Comparison of ENCODE assay signal across 25 mouse cellular contexts in the genomic region with DNA sequence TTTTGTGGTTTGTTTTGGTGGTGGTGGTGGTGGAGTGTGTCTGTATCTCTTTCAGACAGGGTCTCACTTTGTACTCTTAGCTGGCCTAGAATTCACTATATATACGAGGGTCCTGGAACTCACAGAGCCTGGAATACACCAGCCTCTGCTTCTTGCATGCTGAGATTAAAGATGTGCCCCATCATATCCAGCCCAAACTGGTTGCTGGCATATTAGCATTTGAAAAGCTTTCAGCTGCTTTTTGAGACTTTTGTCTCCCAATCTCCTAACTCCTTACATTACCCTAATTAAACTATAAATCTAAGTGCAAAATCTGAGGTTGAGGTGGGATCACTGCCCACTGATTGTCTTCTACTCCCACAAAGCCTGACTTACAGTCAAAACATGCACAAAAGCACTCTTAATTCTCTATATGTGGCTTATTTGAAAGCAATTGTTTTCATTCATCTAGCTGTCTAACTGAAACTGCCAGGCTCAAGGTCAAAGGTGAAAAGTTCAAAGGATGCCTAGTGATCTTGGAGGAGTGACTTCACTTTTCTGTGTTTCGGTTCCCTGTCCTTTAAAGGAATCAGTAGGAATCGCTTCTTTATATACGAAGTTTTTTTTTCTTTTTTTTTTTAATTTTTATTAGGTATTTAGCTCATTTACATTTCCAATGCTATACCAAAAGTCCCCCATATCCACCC. TPM values are rescaled to one million over a fixed set of nuclear protein-coding genes. Genes with fewer than 3 reads are reported as not detected.
DNase-seq lines count a peak whose midpoint lies in the region; ATAC-seq and TF ChIP-seq lines count a peak whose summit lies in the region.
"Had no signal": no experiment of that assay in that cellular context is flagged by ENCODE, and none has a peak within 500 bp of the region (broad histone marks: within the 10 kb centered on the region; RNA-seq: fewer than 3 reads in every experiment).

No protein-coding gene starts in this region.

- H3K36me3 ChIP-seq in heart, adult 2 months (ENCODE audit: control insufficient read depth, insufficient read depth, low read length): no peaks in the 10 kb centered on the region
- H3K36me3 ChIP-seq in midbrain, embryonic 10.5 days: no peaks in the 10 kb centered on the region
- H3K36me3 ChIP-seq in midbrain, embryonic 13.5 days: no peaks in the 10 kb centered on the region
- H3K36me3 ChIP-seq: embryonic facial prominence, embryonic 13.5 days; liver, embryonic 13.5 days; midbrain, embryonic 12.5 days; neural tube, embryonic 13.5 days had no signal

- H3K9me3 ChIP-seq in midbrain, embryonic 10.5 days (replicated peaks): no peaks in the 10 kb centered on the region
- no peaks in the 10 kb centered on the region for H3K9me3 ChIP-seq in midbrain, embryonic 13.5 days
- H3K9me3 ChIP-seq: embryonic facial prominence, embryonic 13.5 days; liver, embryonic 13.5 days; midbrain, embryonic 12.5 days; neural tube, embryonic 13.5 days had no signal

- TF ChIP-seq CTCF in heart, adult 2 months (IDR thresholded peaks at IDR 0.05): no peak

- no peak for TF ChIP-seq POLR2A in heart, adult 2 months (IDR thresholded peaks at IDR 0.05; ENCODE audit: insufficient read depth, low read depth, low read length)

- 81% methylated on average over 4 of the region's 4 CpGs for WGBS in heart, adult 2 months
- WGBS in midbrain, embryonic 10.5 days: 54% methylated on average over 4 of the region's 4 CpGs
- WGBS in midbrain, embryonic 13.5 days: 34% methylated on average over 4 of the region's 4 CpGs

- TF ChIP-seq EP300 in heart, adult 2 months (IDR thresholded peaks at IDR 0.05; ENCODE audit: insufficient read depth, low read depth, low read length): no peak

- H3K4me1 ChIP-seq in heart, adult 2 months (ENCODE audit: control insufficient read depth, insufficient read depth, low read length): no peaks in the 10 kb centered on the region
- H3K4me1 ChIP-seq in midbrain, embryonic 10.5 days: peaks cover 22% of the 10 kb centered on the region
- H3K4me1 ChIP-seq in midbrain, embryonic 13.5 days (replicated peaks): peaks cover 7% of the 10 kb centered on the region; the same call in 1 of the 2 replicates
- H3K4me1 ChIP-seq: embryonic facial prominence, embryonic 13.5 days had no signal

- H3K79me2 ChIP-seq in heart, adult 2 months (replicated peaks; ENCODE audit: control insufficient read depth, insufficient read depth, low read length): no peaks in the 10 kb centered on the region

- DNase-seq in heart, adult 11 months: peak; percentile 59
- DNase-seq in heart, adult 2 months: no peak
- DNase-seq in midbrain, embryonic 10.5 days (ENCODE audit: low spot score): no peak
- DNase-seq in R1 (ENCODE audit: low read depth, low spot score): peak; percentile 77
- no peak for DNase-seq in MN1 (ENCODE audit: low spot score)
- DNase-seq: adrenal gland, postnatal 14 days; cerebellum, adult 2 months; cerebellum, postnatal 14 days; gastrocnemius, postnatal 10 days; heart, postnatal 36 days; kidney, adult 18-20 months; kidney, postnatal 4 days; liver, embryonic 13.5 days; lung, adult 2 months; lung, postnatal 14 days; thymus, adult 2 months; thymus, postnatal 36 days had no signal

- no peak overlapping the region for H3K4me2 ChIP-seq in midbrain, embryonic 13.5 days (replicated peaks)
- H3K4me2 ChIP-seq: embryonic facial prominence, embryonic 13.5 days; heart, embryonic 11.5 days; liver, embryonic 13.5 days; midbrain, embryonic 12.5 days; neural tube, embryonic 13.5 days had no signal

- no peak overlapping the region for H3K4me3 ChIP-seq in heart, adult 2 months
- H3K4me3 ChIP-seq in midbrain, embryonic 10.5 days: no peak overlapping the region
- no peak overlapping the region for H3K4me3 ChIP-seq in midbrain, embryonic 13.5 days (replicated peaks)
- H3K4me3 ChIP-seq: embryonic facial prominence, embryonic 13.5 days; liver, embryonic 13.5 days; midbrain, embryonic 12.5 days; neural tube, embryonic 13.5 days had no signal

- H3K9ac ChIP-seq in heart, adult 2 months (ENCODE audit: low read depth, low read length): no peak overlapping the region
- no peak overlapping the region for H3K9ac ChIP-seq in midbrain, embryonic 13.5 days (replicated peaks)
- H3K9ac ChIP-seq: embryonic facial prominence, embryonic 13.5 days; liver, embryonic 13.5 days; midbrain, embryonic 12.5 days; neural tube, embryonic 13.5 days had no signal

- no peak for ATAC-seq in midbrain, embryonic 13.5 days
- ATAC-seq in megakaryocyte, adult 5-6 weeks (ENCODE audit: poor library complexity, severe bottlenecking): peak; percentile 86
- ATAC-seq in granulocyte monocyte progenitor cell, adult 5-6 weeks (replicated peaks; ENCODE audit: poor library complexity, severe bottlenecking): no peak
- ATAC-seq: hindbrain, embryonic 16.5 days had no signal

- intact Hi-C loops in heart, adult 2 months (cut with DNase I): loop anchor here (10.0 kb wide), 1 partner anchor 110 kb away; no protein-coding TSS in a partner anchor

- H3K27ac ChIP-seq in heart, adult 2 months: no peak overlapping the region
- peak overlapping the region; percentile 68 for H3K27ac ChIP-seq in midbrain, embryonic 10.5 days (replicated peaks)
- H3K27ac ChIP-seq in midbrain, embryonic 13.5 days: no peak overlapping the region
- H3K27ac ChIP-seq: embryonic facial prominence, embryonic 13.5 days; liver, embryonic 13.5 days; midbrain, embryonic 12.5 days; neural tube, embryonic 13.5 days had no signal

- H3K27me3 ChIP-seq in heart, adult 2 months (ENCODE audit: control insufficient read depth, insufficient read depth, low read length): no peaks in the 10 kb centered on the region
- H3K27me3 ChIP-seq in midbrain, embryonic 10.5 days (ENCODE audit: low read depth, poor library complexity, severe bottlenecking): no peaks in the 10 kb centered on the region
- no peaks in the 10 kb centered on the region for H3K27me3 ChIP-seq in midbrain, embryonic 13.5 days
- H3K27me3 ChIP-seq: neural tube, embryonic 13.5 days had no signal

RNA-seq across cellular contexts. Expression of gene Sepsecs, which starts 5.0 kb away (rescaled TPM):
- total RNA-seq in heart, adult 2 months (2021): 1 to 10 TPM; 5.2 to 6.1 TPM
- polyA plus RNA-seq in heart, adult 2 months (2012; rRNA removed): 3.0 and 5.6 TPM in 2 replicates
- 8.6 and 9.4 TPM in 2 replicates for polyA plus RNA-seq in midbrain, embryonic 10.5 days (2016; fragmentation: Nextera tagmentation; extraction: Ambion mirVana)
- polyA plus RNA-seq in midbrain, embryonic 13.5 days (2015; fragmentation: Nextera tagmentation; extraction: Ambion mirVana): 8.0 and 8.3 TPM in 2 replicates
- total RNA-seq in megakaryocyte, adult 5-6 weeks (2015): 5.2 and 8.5 TPM in 2 replicates
- 9.2 and 9.3 TPM in 2 replicates for total RNA-seq in megakaryocyte, adult 5-6 weeks (2017)
- 11.6 and 21.4 TPM in 2 replicates for total RNA-seq in granulocyte monocyte progenitor cell, adult 5-6 weeks (2014; fragmentation: Nextera tagmentation)
- total RNA-seq in granulocyte monocyte progenitor cell, adult 5-6 weeks (2017): 13.7 and 17.9 TPM in 2 replicates

Comparison
In these comparisons a context has a peak if more than half of its experiments do, and no peak if none do; other contexts are left out.
1. DNase-seq: peak in heart, adult 11 months (single experiment) and R1 (single experiment); none in heart, adult 2 months (0 of 2), midbrain, embryonic 10.5 days (single experiment) and MN1 (single experiment).